Mouse (Mus musculus) layer of hippocampus, postnatal 25 days (tissue): ENCODE data around the gene Zfp746. TPM values are rescaled to one million over a fixed set of nuclear protein-coding genes. Genes with fewer than 3 reads are reported as not detected.

ENCODE experiments used
- DNase-seq, 2 experiments: peaks; one replicate each; pipeline ENCODE4 v3.0.0; 2022; ENCODE audit warnings: mixed read lengths in 2 of 2, low spot score in 1 of 2; ENCODE audit errors: extremely low spot score in 1 of 2
- microRNA-seq, 2 experiments: library from miRNA; unstranded; fragments of <30 nt; microRNA quantifications; one replicate each; pipeline ENCODE4 v1.2.0; 2021
- total RNA-seq, 2 experiments: library from RNA; stranded (reverse); gene quantifications; 2 replicates each; pipeline ENCODE4 v1.2.3; 2021

The Zfp746 gene
- total RNA-seq, 2 experiments from 2014 or later: 29.6 to 31.8 TPM

GRCm38 (mm10) chr6:48047450-48048351 is 38.7 kb downstream of the Zfp746 start:
- DNase-seq: peak in 1 of 2 experiments; percentile 16

- no peak for DNase-seq
Observed at GRCm38 (mm10) chr6:48047114-48047449, 39.3 kb downstream of the Zfp746 start.

- DNase-seq: no peak
Observed at GRCm38 (mm10) chr6:48032661-48033060, 53.7 kb downstream of the Zfp746 start.

- DNase-seq: no peak
Observed at GRCm38 (mm10) chr6:48025905-48026660, 60.3 kb downstream of the Zfp746 start.

GRCm38 (mm10) chr6:48024994-48025345 is 61.4 kb downstream of the Zfp746 start:
- DNase-seq: no peak

GRCm38 (mm10) chr6:48024330-48024993 is 61.9 kb downstream of the Zfp746 start:
- no peak for DNase-seq

- no peak for DNase-seq
Observed at GRCm38 (mm10) chr6:48022672-48023071, 63.7 kb downstream of the Zfp746 start.

- no peak for DNase-seq
Observed at GRCm38 (mm10) chr6:48021678-48022077, 64.7 kb downstream of the Zfp746 start.

- DNase-seq: no peak
Observed at GRCm38 (mm10) chr6:48020006-48020405, 66.4 kb downstream of the Zfp746 start.

- no peak for DNase-seq
Observed at GRCm38 (mm10) chr6:48016841-48017240, 69.6 kb downstream of the Zfp746 start.

- DNase-seq: peak; percentile 26 to 45
Observed at GRCm38 (mm10) chr6:48016090-48016521, 70.3 kb downstream of the Zfp746 start.

Small RNA genes lying within 50 kb of the gene (microRNA-seq; reads per million reads assigned to microRNA genes)
- 0 reads per million in 2 experiments for gene Gm24563

Other genes starting within 250 kb of the Zfp746 start
- 10 to 100 TPM; 15.3 to 17.1 TPM for gene Zfp282, start 209.4 kb downstream of the Zfp746 start, total RNA-seq
- 10 to 100 TPM; 17.0 to 17.3 TPM for gene Zfp212, start 166.1 kb downstream of the Zfp746 start, total RNA-seq
- 10 to 100 TPM; 19.3 to 22.6 TPM for gene Zfp956, start 133.2 kb downstream of the Zfp746 start, total RNA-seq
- gene Zfp777, start 37.7 kb downstream of the Zfp746 start, total RNA-seq: 10 to 100 TPM; 33.8 to 33.9 TPM